Mouse (Mus musculus): ENCODE data around the gene Obp2a. TPM values are rescaled to one million over a fixed set of nuclear protein-coding genes. Genes with fewer than 3 reads are reported as not detected.
"Not testable (repeated sequence)": the region's sequence is repeated elsewhere in the genome, so short reads cannot be mapped to it uniquely, and the experiment has no call there.

Gene Obp2a
- polyA plus RNA-seq (2012; rRNA removed): not detected in 2 replicates

DNA sequence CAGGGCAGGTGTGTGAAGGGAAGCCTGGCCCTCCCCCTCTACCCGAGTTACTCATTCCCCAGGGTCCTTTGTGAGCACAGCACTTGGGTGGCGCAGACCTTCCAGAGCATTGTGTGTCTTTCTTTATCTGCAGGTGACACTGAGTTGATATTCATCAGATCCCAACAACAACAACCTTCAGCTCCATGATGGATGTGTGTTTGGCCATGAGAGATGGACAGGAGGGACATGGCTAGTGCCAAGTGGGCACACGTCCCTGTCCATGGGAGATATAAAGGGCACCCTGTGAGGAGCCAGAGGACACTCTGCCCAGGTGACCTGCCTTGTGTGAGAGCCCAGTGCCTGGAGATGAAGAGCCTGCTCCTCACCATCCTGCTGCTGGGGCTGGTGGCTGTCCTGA is at the start of gene Obp2a:
Obp2a (plus strand) TSS at position 301 of the 400 bp plus-strand sequence.
- not testable (repeated sequence) for H3K36me3 ChIP-seq (ENCODE audit: control insufficient read depth, insufficient read depth, low read length); H3K27me3 ChIP-seq (ENCODE audit: control insufficient read depth, insufficient read depth, low read length); H3K4me1 ChIP-seq (ENCODE audit: control insufficient read depth, insufficient read depth, insufficient read length, low read length); H3K27ac ChIP-seq (ENCODE audit: insufficient read depth, low read depth, low read length); H3K4me3 ChIP-seq (ENCODE audit: low read depth, low read length)
- WGBS: 81% methylated on average over 3 of the region's 3 CpGs

DNA sequence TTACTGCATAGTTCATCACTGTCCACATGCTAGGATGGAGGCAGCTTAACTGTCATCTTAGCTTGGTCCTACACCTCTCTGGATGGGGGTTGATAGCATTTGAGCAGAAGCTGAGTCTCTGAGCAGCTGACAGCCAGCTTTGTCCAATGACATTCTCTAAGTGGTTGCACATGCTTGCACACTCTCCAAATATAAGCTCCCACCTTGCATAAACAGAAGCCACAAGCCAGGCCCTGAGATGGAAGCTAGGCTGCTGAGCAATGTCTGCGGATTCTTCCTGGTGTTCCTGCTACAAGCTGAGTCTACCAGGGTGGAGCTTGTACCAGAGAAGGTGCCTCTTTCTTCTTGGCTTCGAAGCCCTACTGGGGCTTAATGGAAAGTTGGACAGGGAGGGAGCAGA is 46.9 kb upstream of the Obp2a start, which contains the start of gene Lcn8:
Lcn8 (plus strand) TSS at position 219 of the 400 bp plus-strand sequence.
- no peak for TF ChIP-seq CTCF (IDR thresholded peaks at IDR 0.05; ENCODE audit: extremely low read depth, insufficient read length, insufficient replicate concordance, low read depth, low read length)
- TF ChIP-seq POLR2A (IDR thresholded peaks at IDR 0.05; ENCODE audit: low read depth, low read length): no peak
- WGBS: 61% methylated on average over 2 of the region's 2 CpGs
- no peaks in the 10 kb centered on the region for H3K4me1 ChIP-seq (ENCODE audit: control insufficient read depth, insufficient read depth, insufficient read length, low read length)
- no peak within 1 kb of the TSS for H3K27ac ChIP-seq (ENCODE audit: insufficient read depth, low read depth, low read length)
- H3K36me3 ChIP-seq (ENCODE audit: control insufficient read depth, insufficient read depth, low read length): no peaks in the 10 kb centered on the region
- H3K4me3 ChIP-seq (ENCODE audit: low read depth, low read length): no peak within 1 kb of the TSS
- H3K27me3 ChIP-seq (ENCODE audit: control insufficient read depth, insufficient read depth, low read length): no peaks in the 10 kb centered on the region

GRCm38 (mm10) chr2:25654502-25654901 is 45.3 kb upstream of the Obp2a start:
- peaks cover 3% of the 10 kb centered on the region; the same call in 1 of the 2 replicates for H3K4me1 ChIP-seq (ENCODE audit: control insufficient read depth, insufficient read depth, insufficient read length, low read length)
- H3K36me3 ChIP-seq (ENCODE audit: control insufficient read depth, insufficient read depth, low read length): no peaks in the 10 kb centered on the region
- no peak overlapping the region for H3K4me3 ChIP-seq (ENCODE audit: low read depth, low read length)
- no peak for TF ChIP-seq CTCF (IDR thresholded peaks at IDR 0.05; ENCODE audit: extremely low read depth, insufficient read length, insufficient replicate concordance, low read depth, low read length)
- no peak for TF ChIP-seq POLR2A (IDR thresholded peaks at IDR 0.05; ENCODE audit: low read depth, low read length)
- H3K27me3 ChIP-seq (ENCODE audit: control insufficient read depth, insufficient read depth, low read length): no peaks in the 10 kb centered on the region
- 40% methylated on average over 1 of the region's 1 CpGs for WGBS
- no peak overlapping the region for H3K27ac ChIP-seq (ENCODE audit: insufficient read depth, low read depth, low read length)

GRCm38 (mm10) chr2:25656691-25657090 is 43.2 kb upstream of the Obp2a start:
- Histone ChIP-seq H3K27ac (ENCODE audit: insufficient read depth, low read depth, low read length) (no peak overlapping the region), H3K4me3 (ENCODE audit: low read depth, low read length) (no peak overlapping the region), H3K4me1 (ENCODE audit: control insufficient read depth, insufficient read depth, insufficient read length, low read length) (peaks cover 3% of the 10 kb centered on the region; the same call in 1 of the 2 replicates), H3K27me3 (ENCODE audit: control insufficient read depth, insufficient read depth, low read length) (no peaks in the 10 kb centered on the region), H3K36me3 (ENCODE audit: control insufficient read depth, insufficient read depth, low read length) (no peaks in the 10 kb centered on the region)
- 84% methylated on average over 4 of the region's 4 CpGs for WGBS
- TF ChIP-seq POLR2A (IDR thresholded peaks at IDR 0.05; ENCODE audit: low read depth, low read length): no peak
- no peak for TF ChIP-seq CTCF (IDR thresholded peaks at IDR 0.05; ENCODE audit: extremely low read depth, insufficient read length, insufficient replicate concordance, low read depth, low read length)

GRCm38 (mm10) chr2:25657246-25657645 is 42.6 kb upstream of the Obp2a start:
- WGBS: 61% methylated on average over 4 of the region's 4 CpGs
- TF ChIP-seq CTCF (IDR thresholded peaks at IDR 0.05; ENCODE audit: extremely low read depth, insufficient read length, insufficient replicate concordance, low read depth, low read length) (no peak), POLR2A (IDR thresholded peaks at IDR 0.05; ENCODE audit: low read depth, low read length) (no peak)

GRCm38 (mm10) chr2:25657652-25658051 is 42.2 kb upstream of the Obp2a start, which contains the start of gene Lcn5:
Gene Lcn5, plus strand, starts transcription at chr2:25657952.
- Histone ChIP-seq H3K36me3 (ENCODE audit: control insufficient read depth, insufficient read depth, low read length) (no peaks in the 10 kb centered on the region), H3K27me3 (ENCODE audit: control insufficient read depth, insufficient read depth, low read length) (no peaks in the 10 kb centered on the region), H3K27ac (ENCODE audit: insufficient read depth, low read depth, low read length) (no peak within 1 kb of the TSS), H3K4me3 (ENCODE audit: low read depth, low read length) (no peak within 1 kb of the TSS), H3K4me1 (ENCODE audit: control insufficient read depth, insufficient read depth, insufficient read length, low read length) (peaks cover 3% of the 10 kb centered on the region; the same call in 1 of the 2 replicates)
- TF ChIP-seq CTCF (IDR thresholded peaks at IDR 0.05; ENCODE audit: extremely low read depth, insufficient read length, insufficient replicate concordance, low read depth, low read length) (no peak), POLR2A (IDR thresholded peaks at IDR 0.05; ENCODE audit: low read depth, low read length) (no peak)

More at GRCm38 (mm10) chr2:25657246-25657645, 42.6 kb upstream of the Obp2a start:
- H3K4me1 ChIP-seq (ENCODE audit: control insufficient read depth, insufficient read depth, insufficient read length, low read length): peaks cover 3% of the 10 kb centered on the region; the same call in 1 of the 2 replicates
- no peaks in the 10 kb centered on the region for H3K27me3 ChIP-seq (ENCODE audit: control insufficient read depth, insufficient read depth, low read length)
- no peak overlapping the region for H3K27ac ChIP-seq (ENCODE audit: insufficient read depth, low read depth, low read length)
- H3K4me3 ChIP-seq (ENCODE audit: low read depth, low read length): no peak overlapping the region
- H3K36me3 ChIP-seq (ENCODE audit: control insufficient read depth, insufficient read depth, low read length): no peaks in the 10 kb centered on the region

DNA sequence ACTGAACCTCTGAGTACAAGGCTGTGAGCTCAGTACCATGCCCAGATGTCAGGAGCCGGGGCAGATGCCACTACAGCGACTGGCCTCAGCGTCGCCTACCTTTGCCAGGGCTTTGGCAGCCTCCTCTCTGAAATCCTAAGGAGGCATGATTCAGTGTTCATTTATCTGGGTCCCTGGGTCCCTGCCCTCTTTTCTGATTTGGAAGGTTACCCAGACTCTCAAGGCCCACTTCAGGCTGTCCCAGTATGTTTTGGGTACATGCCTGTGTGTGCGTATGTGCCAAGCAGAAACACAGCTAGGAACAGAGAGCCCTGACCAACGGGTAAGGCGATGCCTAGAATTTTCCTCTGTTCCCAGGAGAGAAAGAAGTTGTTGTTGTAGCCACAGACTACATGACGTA is 39.6 kb upstream of the Obp2a start:
- no peak for TF ChIP-seq POLR2A (IDR thresholded peaks at IDR 0.05; ENCODE audit: low read depth, low read length)
- H3K27ac ChIP-seq (ENCODE audit: insufficient read depth, low read depth, low read length): no peak overlapping the region
- no peaks in the 10 kb centered on the region for H3K27me3 ChIP-seq (ENCODE audit: control insufficient read depth, insufficient read depth, low read length)
- H3K36me3 ChIP-seq (ENCODE audit: control insufficient read depth, insufficient read depth, low read length): no peaks in the 10 kb centered on the region
- no peak overlapping the region for H3K4me3 ChIP-seq (ENCODE audit: low read depth, low read length)
- H3K4me1 ChIP-seq (ENCODE audit: control insufficient read depth, insufficient read depth, insufficient read length, low read length): peaks cover 3% of the 10 kb centered on the region; the same call in 1 of the 2 replicates
- 89% methylated on average over 8 of the region's 8 CpGs for WGBS

Measured in small intestine, adult 2 months (tissue).